Mouse (Mus musculus): Measurements from ENCODE around the gene Uhrf1bp1.

Uhrf1bp1 gene

GRCm38 (mm10) chr17:27947155-27947554, 90.9 kb downstream of the Uhrf1bp1 start:
- intact Hi-C loops (cut with DNase I), result no loop called here

Data from adrenal gland (tissue).